Mouse (Mus musculus): ENCODE data around the gene Sec16a.

DNA sequence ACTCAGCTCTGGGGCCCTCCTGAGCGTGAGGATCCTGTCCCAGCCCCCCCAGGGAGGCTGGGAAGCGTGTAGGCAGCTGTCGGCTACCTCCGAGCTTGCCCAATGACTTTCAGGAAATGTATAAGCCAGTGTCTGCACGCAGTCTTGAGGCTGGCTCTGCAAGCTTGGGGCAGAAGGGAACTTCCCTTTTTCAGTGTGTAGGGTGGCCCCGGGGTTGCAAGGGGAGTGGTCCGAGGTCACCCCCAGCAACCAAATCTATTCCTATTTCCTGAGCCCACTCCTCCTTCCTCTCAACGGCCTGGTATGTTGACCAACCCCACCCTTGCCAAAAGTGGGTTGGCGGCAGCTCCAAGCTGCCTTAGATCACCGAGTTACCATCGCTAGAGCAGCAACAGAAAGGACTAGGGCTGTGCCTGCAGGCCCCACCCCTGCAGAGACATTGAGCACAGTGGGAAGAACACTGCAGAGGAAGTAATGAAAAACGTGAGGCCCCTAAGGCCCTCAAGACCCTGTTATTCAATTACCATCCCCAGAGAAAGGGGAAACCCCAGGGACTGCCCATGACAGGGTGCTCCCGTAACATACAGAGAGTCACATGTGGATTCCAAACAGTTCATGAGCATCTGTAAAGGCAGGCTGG lies 38.3 kb upstream of the Sec16a start:
- TF ChIP-seq CTCF (IDR thresholded peaks at IDR 0.05; ENCODE audit: insufficient read depth, low read length), result no peak
- TF ChIP-seq POLR2A (IDR thresholded peaks at IDR 0.05; ENCODE audit: borderline replicate concordance, extremely low read depth, low read depth, low read length), result no peak
